Mouse (Mus musculus) lung, postnatal 36 days (tissue): Measurements from ENCODE around the gene Mcrip2.

Experiments used
- DNase-seq: peaks from one replicate; pipeline ENCODE4 v3.0.0; 2022; ENCODE audit warnings: mixed read lengths

The Mcrip2 gene

GRCm38 (mm10) chr17:25833291-25833663 is 35.3 kb downstream of the Mcrip2 start, which contains the start of gene Stub1:
Gene Stub1, minus strand, starts transcription at chr17:25833404.
- DNase-seq, result peak; percentile 94

- peak; percentile 100 for DNase-seq
Measured at GRCm38 (mm10) chr17:25832436-25833290, 35.9 kb downstream of the Mcrip2 start.

- no peak for DNase-seq
Measured at GRCm38 (mm10) chr17:25831451-25832281, 36.9 kb downstream of the Mcrip2 start.

- no peak for DNase-seq
Measured at GRCm38 (mm10) chr17:25830806-25831431, 37.6 kb downstream of the Mcrip2 start.

- no peak for DNase-seq
Measured at GRCm38 (mm10) chr17:25830200-25830753, 38.3 kb downstream of the Mcrip2 start.

GRCm38 (mm10) chr17:25829558-25830017 is 39.0 kb downstream of the Mcrip2 start:
- DNase-seq, result no peak

GRCm38 (mm10) chr17:25828712-25829557 is 39.6 kb downstream of the Mcrip2 start, which contains the start of gene Jmjd8:
Gene Jmjd8, plus strand, starts transcription at chr17:25828867.
- peak; percentile 83 for DNase-seq

GRCm38 (mm10) chr17:25828223-25828594 is 40.4 kb downstream of the Mcrip2 start:
- no peak for DNase-seq

- no peak for DNase-seq
Measured at GRCm38 (mm10) chr17:25827546-25828222, 40.9 kb downstream of the Mcrip2 start.

- DNase-seq, result no peak
Measured at GRCm38 (mm10) chr17:25827011-25827410, 41.6 kb downstream of the Mcrip2 start.

- no peak for DNase-seq
Measured at GRCm38 (mm10) chr17:25825984-25826570, 42.5 kb downstream of the Mcrip2 start.

GRCm38 (mm10) chr17:25825311-25825710 is 43.3 kb downstream of the Mcrip2 start:
- DNase-seq, result no peak

- DNase-seq, result no peak
Measured at GRCm38 (mm10) chr17:25824362-25825142, 44.0 kb downstream of the Mcrip2 start.

GRCm38 (mm10) chr17:25823452-25823851 is 45.1 kb downstream of the Mcrip2 start, which contains the start of gene Wdr24:
Gene Wdr24, plus strand, starts transcription at chr17:25823627.
- peak; percentile 89 for DNase-seq

- no peak for DNase-seq
Measured at GRCm38 (mm10) chr17:25818851-25819780, 49.4 kb downstream of the Mcrip2 start.

GRCm38 (mm10) chr17:25817662-25818061 is 50.9 kb downstream of the Mcrip2 start:
- DNase-seq, result no peak
